Mouse (Mus musculus): ENCODE measurements at regions not wholly inside any gene's neighbourhood (a gene's known extent, or its start where the extent isn't known, plus 50 kb on each side); places are given as distances from the start of the nearest gene placed in this dataset.
A peak's percentile ranks its signal among the peaks of the same experiment; 100 is the strongest.

DNA sequence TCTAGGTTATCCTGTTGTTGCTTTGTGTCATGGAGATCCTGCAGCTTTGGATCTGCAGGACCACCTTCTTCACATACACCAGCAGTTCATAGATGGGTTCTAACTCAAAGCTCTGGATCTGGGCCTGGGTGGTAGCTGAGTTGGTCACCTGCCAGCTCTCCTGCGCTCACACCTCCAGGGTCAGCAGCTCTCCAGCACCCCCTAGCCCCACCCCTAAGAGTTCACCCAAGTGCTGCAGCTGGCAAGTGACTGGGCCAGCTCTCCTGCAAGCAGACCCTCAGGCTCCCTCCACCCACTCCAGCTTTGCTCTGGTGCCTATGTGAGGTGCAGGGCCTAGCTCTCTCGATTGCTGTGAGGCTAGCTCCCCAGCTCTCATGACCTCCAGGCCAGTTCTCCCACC lies 198.6 kb upstream of the Fggy start:
- Histone ChIP-seq H3K27ac (ENCODE audit: control insufficient read depth, insufficient read depth, low read length) (no peak overlapping the region), H3K4me1 (replicated peaks; ENCODE audit: control insufficient read depth, insufficient read depth, low read length) (peaks cover 6% of the 10 kb centered on the region), H3K4me3 (ENCODE audit: control insufficient read depth, insufficient read depth, low read length) (no peak overlapping the region), H3K36me3 (ENCODE audit: control insufficient read depth, insufficient read depth, low read length) (no peaks in the 10 kb centered on the region), H3K27me3 (ENCODE audit: control insufficient read depth, insufficient read depth, low read length) (no peaks in the 10 kb centered on the region)
- TF ChIP-seq CTCF (IDR thresholded peaks at IDR 0.05; ENCODE audit: borderline replicate concordance, control insufficient read depth, extremely low read depth, insufficient read depth, low read length, poor library complexity) (no peak), POLR2A (IDR thresholded peaks at IDR 0.05; ENCODE audit: control insufficient read depth, extremely low read depth, insufficient read depth, low read length, poor library complexity) (no peak)
- peak; percentile 10 for DNase-seq
- 94% methylated on average over 2 of the region's 2 CpGs for WGBS

DNA sequence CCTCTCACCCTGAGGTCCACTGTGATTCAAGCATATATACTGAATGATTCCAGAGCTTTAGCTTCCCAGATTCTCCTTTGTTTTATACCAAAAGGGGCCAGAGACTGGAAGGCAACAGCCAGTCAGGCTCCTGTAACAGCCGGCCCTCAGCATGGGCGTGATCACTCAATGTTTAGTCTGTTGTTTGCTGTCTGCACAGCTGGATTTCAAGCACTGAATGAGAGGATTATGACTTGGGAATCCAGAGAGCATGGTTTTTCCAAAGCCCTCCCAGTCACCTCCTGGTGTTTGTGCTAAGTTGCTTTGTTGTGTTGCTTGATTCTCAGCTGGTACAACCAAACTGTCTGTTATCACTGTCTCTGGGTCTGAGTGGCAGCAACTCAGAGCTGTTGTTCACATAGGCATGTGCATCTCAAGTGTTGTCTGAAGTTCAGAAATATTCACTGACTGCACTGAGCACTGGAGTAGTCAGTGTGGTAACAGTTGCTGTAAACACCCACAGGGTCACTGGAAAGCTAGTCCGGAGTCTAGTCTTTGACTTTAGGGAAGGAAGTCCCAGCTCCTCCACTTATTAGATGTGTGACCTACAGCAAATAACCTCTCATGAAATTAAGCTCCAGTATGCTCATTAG lies 196.9 kb upstream of the Fggy start:
- Histone ChIP-seq H3K4me1 (replicated peaks; ENCODE audit: control insufficient read depth, insufficient read depth, low read length) (no peaks in the 10 kb centered on the region), H3K27me3 (ENCODE audit: control insufficient read depth, insufficient read depth, low read length) (no peaks in the 10 kb centered on the region), H3K36me3 (ENCODE audit: control insufficient read depth, insufficient read depth, low read length) (no peaks in the 10 kb centered on the region), H3K27ac (ENCODE audit: control insufficient read depth, insufficient read depth, low read length) (no peak overlapping the region), H3K4me3 (ENCODE audit: control insufficient read depth, insufficient read depth, low read length) (no peak overlapping the region)
- no peak for DNase-seq
- TF ChIP-seq CTCF (IDR thresholded peaks at IDR 0.05; ENCODE audit: borderline replicate concordance, control insufficient read depth, extremely low read depth, insufficient read depth, low read length, poor library complexity) (no peak), POLR2A (IDR thresholded peaks at IDR 0.05; ENCODE audit: control insufficient read depth, extremely low read depth, insufficient read depth, low read length, poor library complexity) (no peak)
- WGBS, result 94% methylated on average over 3 of the region's 3 CpGs

GRCm38 (mm10) chr4:95364376-95365082 lies 192.8 kb upstream of the Fggy start:
- TF ChIP-seq POLR2A (IDR thresholded peaks at IDR 0.05; ENCODE audit: control insufficient read depth, extremely low read depth, insufficient read depth, low read length, poor library complexity), result no peak
- TF ChIP-seq CTCF (IDR thresholded peaks at IDR 0.05; ENCODE audit: borderline replicate concordance, control insufficient read depth, extremely low read depth, insufficient read depth, low read length, poor library complexity), result no peak
- no peak overlapping the region for H3K27ac ChIP-seq (ENCODE audit: control insufficient read depth, insufficient read depth, low read length)
- no peaks in the 10 kb centered on the region for H3K4me1 ChIP-seq (replicated peaks; ENCODE audit: control insufficient read depth, insufficient read depth, low read length)
- 95% methylated on average over 4 of the region's 4 CpGs for WGBS
- no peak overlapping the region for H3K4me3 ChIP-seq (ENCODE audit: control insufficient read depth, insufficient read depth, low read length)
- no peaks in the 10 kb centered on the region for H3K27me3 ChIP-seq (ENCODE audit: control insufficient read depth, insufficient read depth, low read length)
- no peak for DNase-seq
- no peaks in the 10 kb centered on the region for H3K36me3 ChIP-seq (ENCODE audit: control insufficient read depth, insufficient read depth, low read length)

GRCm38 (mm10) chr4:95376386-95376785 lies 180.9 kb upstream of the Fggy start:
- Histone ChIP-seq H3K27ac (ENCODE audit: control insufficient read depth, insufficient read depth, low read length) (no peak overlapping the region), H3K27me3 (ENCODE audit: control insufficient read depth, insufficient read depth, low read length) (no peaks in the 10 kb centered on the region), H3K4me1 (replicated peaks; ENCODE audit: control insufficient read depth, insufficient read depth, low read length) (no peaks in the 10 kb centered on the region), H3K36me3 (ENCODE audit: control insufficient read depth, insufficient read depth, low read length) (no peaks in the 10 kb centered on the region), H3K4me3 (ENCODE audit: control insufficient read depth, insufficient read depth, low read length) (no peak overlapping the region)
- no peak for DNase-seq
- TF ChIP-seq CTCF (IDR thresholded peaks at IDR 0.05; ENCODE audit: borderline replicate concordance, control insufficient read depth, extremely low read depth, insufficient read depth, low read length, poor library complexity), result no peak
- TF ChIP-seq POLR2A (IDR thresholded peaks at IDR 0.05; ENCODE audit: control insufficient read depth, extremely low read depth, insufficient read depth, low read length, poor library complexity), result no peak
- 99% methylated on average over 5 of the region's 5 CpGs for WGBS

- no peak overlapping the region for H3K27ac ChIP-seq (ENCODE audit: control insufficient read depth, insufficient read depth, low read length)
- no peaks in the 10 kb centered on the region for H3K4me1 ChIP-seq (replicated peaks; ENCODE audit: control insufficient read depth, insufficient read depth, low read length)
- H3K4me3 ChIP-seq (ENCODE audit: control insufficient read depth, insufficient read depth, low read length), result no peak overlapping the region
- DNase-seq, result no peak
- 93% methylated on average over 9 of the region's 9 CpGs for WGBS
- H3K27me3 ChIP-seq (ENCODE audit: control insufficient read depth, insufficient read depth, low read length), result no peaks in the 10 kb centered on the region
- no peak for TF ChIP-seq POLR2A (IDR thresholded peaks at IDR 0.05; ENCODE audit: control insufficient read depth, extremely low read depth, insufficient read depth, low read length, poor library complexity)
- H3K36me3 ChIP-seq (ENCODE audit: control insufficient read depth, insufficient read depth, low read length), result no peaks in the 10 kb centered on the region
Observed at GRCm38 (mm10) chr4:95377222-95378134, 179.8 kb upstream of the Fggy start.

DNA sequence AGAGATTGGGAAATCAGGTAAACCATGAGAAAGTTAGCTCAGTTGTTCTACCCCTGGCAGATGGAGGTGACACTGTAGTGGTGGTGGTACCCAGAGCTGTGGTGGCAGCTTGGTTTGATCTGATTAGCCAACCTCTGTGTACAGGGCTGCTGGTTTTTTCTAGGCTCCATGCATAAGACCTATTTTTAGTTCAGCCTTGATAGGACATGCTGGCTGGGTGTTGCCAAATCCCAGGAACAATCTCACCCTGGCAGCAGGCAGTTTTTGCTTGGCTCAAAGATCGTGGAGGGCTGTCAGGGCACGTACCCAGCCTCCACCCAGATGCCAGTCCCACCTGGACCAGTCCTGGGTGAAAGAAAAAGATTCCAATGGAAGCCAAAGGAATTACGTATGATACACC lies 178.7 kb upstream of the Fggy start:
- no peak overlapping the region for H3K27ac ChIP-seq (ENCODE audit: control insufficient read depth, insufficient read depth, low read length)
- TF ChIP-seq POLR2A (IDR thresholded peaks at IDR 0.05; ENCODE audit: control insufficient read depth, extremely low read depth, insufficient read depth, low read length, poor library complexity) (no peak), CTCF (IDR thresholded peaks at IDR 0.05; ENCODE audit: borderline replicate concordance, control insufficient read depth, extremely low read depth, insufficient read depth, low read length, poor library complexity) (no peak)
- no peaks in the 10 kb centered on the region for H3K27me3 ChIP-seq (ENCODE audit: control insufficient read depth, insufficient read depth, low read length)
- H3K36me3 ChIP-seq (ENCODE audit: control insufficient read depth, insufficient read depth, low read length), result no peaks in the 10 kb centered on the region
- WGBS, result 89% methylated on average over 3 of the region's 3 CpGs
- no peak for DNase-seq
- H3K4me1 ChIP-seq (replicated peaks; ENCODE audit: control insufficient read depth, insufficient read depth, low read length), result no peaks in the 10 kb centered on the region
- H3K4me3 ChIP-seq (ENCODE audit: control insufficient read depth, insufficient read depth, low read length), result no peak overlapping the region
